Mouse (Mus musculus) forebrain, embryonic 10.5 days (tissue): ENCODE data around the gene Gdpd4. TPM values are rescaled to one million over a fixed set of nuclear protein-coding genes. Genes with fewer than 3 reads are reported as not detected.

Source experiments
- DNase-seq: peaks from one replicate; pipeline ENCODE4 v3.0.0-alpha.2; 2017; ENCODE audit warnings: low spot score; ENCODE audit errors: extremely low spot score
- H3K27ac ChIP-seq: fragments of 300-500 bp; sonication (generic); 2 replicates; pipeline ENCODE4 v1.5.1; 2016; ENCODE audit warnings: mild to moderate bottlenecking
- H3K27me3 ChIP-seq: fragments of 300-500 bp; sonication (generic); 2 replicates; pipeline ENCODE4 v1.6.1; 2016; ENCODE audit warnings: mild to moderate bottlenecking; ENCODE audit not compliant: poor library complexity, severe bottlenecking
- H3K36me3 ChIP-seq: fragments of 300-500 bp; sonication (generic); replicated peaks from 2 replicates; pipeline ENCODE4 v1.6.1; 2016; ENCODE audit warnings: mild to moderate bottlenecking, moderate library complexity
- H3K4me1 ChIP-seq: fragments of 300-500 bp; sonication (generic); 2 replicates; pipeline ENCODE4 v1.6.1; 2016
- H3K4me3 ChIP-seq: fragments of 300-500 bp; sonication (generic); 2 replicates; pipeline ENCODE4 v1.5.1; 2016; ENCODE audit warnings: mild to moderate bottlenecking, moderate library complexity
- H3K9me3 ChIP-seq: fragments of 300-500 bp; sonication (generic); 2 replicates; pipeline ENCODE4 v1.6.1; 2016; ENCODE audit warnings: mild to moderate bottlenecking, moderate library complexity
- WGBS: fragments of 180-500 bp; shearing (Covaris S2); methylation state at CpG from one replicate; pipeline ENCODE4 v1.1.7; 2016; 5-methylcytosine and 5-hydroxymethylcytosine counted together
- polyA plus RNA-seq: library from polyadenylated mRNA; unstranded; fragments of >200 nt; fragmentation: Nextera tagmentation; extraction: Ambion mirVana; gene quantifications from 2 replicates; pipeline ENCODE4 v1.2.1, GENCODE M21; 2016

The Gdpd4 gene
- polyA plus RNA-seq, 1 experiment from 2014 or later, result not detected

DNA sequence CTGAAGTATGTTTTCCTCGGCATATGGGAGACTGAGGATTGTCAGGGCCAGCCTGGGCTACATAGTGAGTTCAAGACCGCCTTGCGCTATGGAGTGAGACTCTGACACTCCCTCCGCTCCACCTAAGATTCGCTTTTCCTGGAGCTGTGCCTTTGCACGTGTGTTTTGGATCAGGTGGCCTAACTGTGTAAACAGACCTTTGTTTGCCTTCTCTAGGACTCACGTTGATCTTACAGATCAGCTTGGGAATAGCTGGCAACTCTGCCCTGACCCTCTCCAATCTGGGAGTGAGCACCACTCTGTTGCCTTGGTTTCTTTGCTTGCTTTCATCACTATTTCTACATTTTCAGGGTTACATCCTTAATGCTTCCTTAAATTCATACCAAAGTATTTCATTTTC lies 82.9 kb downstream of the Gdpd4 start:
- Histone ChIP-seq H3K4me1 (peaks cover 8% of the 10 kb centered on the region), H3K36me3 (no peaks in the 10 kb centered on the region), H3K27me3 (no peaks in the 10 kb centered on the region), H3K4me3 (no peak overlapping the region), H3K27ac (no peak overlapping the region), H3K9me3 (no peaks in the 10 kb centered on the region)
- DNase-seq, result no peak
- WGBS, result 85% methylated on average over 7 of the region's 7 CpGs

- DNase-seq, result no peak
- Histone ChIP-seq H3K36me3 (no peaks in the 10 kb centered on the region), H3K27me3 (no peaks in the 10 kb centered on the region), H3K4me1 (no peaks in the 10 kb centered on the region), H3K9me3 (no peaks in the 10 kb centered on the region), H3K4me3 (no peak overlapping the region), H3K27ac (no peak overlapping the region)
- WGBS, result 86% methylated on average over 9 of the region's 9 CpGs
Measured at GRCm38 (mm10) chr7:98048101-98048824, 128.5 kb downstream of the Gdpd4 start.

DNA sequence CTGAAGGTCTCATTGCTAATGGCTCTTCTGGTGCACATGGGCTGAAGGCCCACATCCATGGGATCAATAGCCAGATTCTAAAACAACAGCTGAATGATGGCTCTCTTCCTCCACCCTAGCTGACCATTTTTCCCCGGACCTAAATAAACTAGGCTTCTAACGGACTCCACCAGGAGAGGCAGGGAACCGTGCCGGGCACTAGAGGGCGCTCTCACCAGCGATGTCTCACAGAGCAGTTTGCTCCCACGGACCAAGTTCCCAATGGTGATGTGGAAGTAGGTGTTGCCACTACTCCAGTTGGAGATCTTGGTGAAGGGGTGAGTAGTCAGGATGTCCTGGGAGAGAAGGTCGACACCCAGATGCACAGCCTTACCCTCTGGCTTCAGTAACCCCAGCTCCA lies 132.2 kb downstream of the Gdpd4 start:
- Histone ChIP-seq H3K4me3 (no peak overlapping the region), H3K27ac (no peak overlapping the region), H3K27me3 (no peaks in the 10 kb centered on the region), H3K36me3 (0 out of 2 replicates have a peak, but pooled peaks cover 6% of the 10 kb centered on the region), H3K4me1 (no peaks in the 10 kb centered on the region), H3K9me3 (no peaks in the 10 kb centered on the region)
- peak; percentile 53 for DNase-seq
- 20% methylated on average over 8 of the region's 8 CpGs for WGBS

DNA sequence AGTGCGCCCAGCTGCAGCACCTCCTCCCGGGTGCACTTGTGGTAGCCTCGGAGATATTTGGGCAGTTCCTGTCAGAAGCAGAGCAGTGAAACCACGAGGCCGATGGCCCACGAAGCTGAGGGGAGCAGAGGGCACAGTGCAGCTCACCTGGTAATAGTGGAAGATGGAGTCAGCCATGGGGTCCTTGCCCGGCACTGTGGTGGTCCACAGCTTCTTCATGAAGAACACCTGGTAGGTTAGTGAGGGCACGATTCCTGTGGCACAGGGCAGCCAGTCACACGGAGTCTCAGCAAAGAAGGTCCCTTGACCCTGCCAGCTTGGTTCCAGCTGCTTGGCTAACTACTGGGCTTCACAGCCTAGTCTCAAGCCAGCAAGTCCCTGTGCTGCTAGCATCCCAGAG lies 134.7 kb downstream of the Gdpd4 start:
- no peak overlapping the region for H3K4me3 ChIP-seq
- no peaks in the 10 kb centered on the region for H3K4me1 ChIP-seq
- DNase-seq, result no peak
- no peaks in the 10 kb centered on the region for H3K9me3 ChIP-seq
- 0 out of 2 replicates have a peak, but pooled peaks cover 6% of the 10 kb centered on the region for H3K36me3 ChIP-seq
- 92% methylated on average over 9 of the region's 9 CpGs for WGBS
- no peaks in the 10 kb centered on the region for H3K27me3 ChIP-seq
- no peak overlapping the region for H3K27ac ChIP-seq

DNA sequence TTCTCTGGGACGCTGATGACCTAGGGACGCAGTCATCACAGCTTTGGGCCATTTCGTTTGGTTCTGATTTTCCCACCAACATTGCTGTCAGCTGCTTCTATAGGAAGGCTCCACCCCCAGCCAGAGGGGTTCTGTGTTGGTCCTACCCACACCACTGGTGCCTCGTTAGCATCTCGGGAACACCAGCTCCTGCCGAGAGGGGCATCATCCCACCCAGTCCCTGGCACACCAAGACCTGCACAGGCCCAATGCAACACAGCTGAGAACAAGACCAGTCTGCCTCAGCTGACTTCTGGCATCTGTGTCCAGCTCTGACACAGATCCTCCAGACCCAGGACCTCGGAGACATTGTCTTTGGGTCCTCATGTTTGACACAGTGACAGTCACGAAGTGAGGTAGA lies 135.2 kb downstream of the Gdpd4 start:
- H3K4me3 ChIP-seq, result no peak overlapping the region
- DNase-seq, result no peak
- WGBS, result 91% methylated on average over 8 of the region's 8 CpGs

DNA sequence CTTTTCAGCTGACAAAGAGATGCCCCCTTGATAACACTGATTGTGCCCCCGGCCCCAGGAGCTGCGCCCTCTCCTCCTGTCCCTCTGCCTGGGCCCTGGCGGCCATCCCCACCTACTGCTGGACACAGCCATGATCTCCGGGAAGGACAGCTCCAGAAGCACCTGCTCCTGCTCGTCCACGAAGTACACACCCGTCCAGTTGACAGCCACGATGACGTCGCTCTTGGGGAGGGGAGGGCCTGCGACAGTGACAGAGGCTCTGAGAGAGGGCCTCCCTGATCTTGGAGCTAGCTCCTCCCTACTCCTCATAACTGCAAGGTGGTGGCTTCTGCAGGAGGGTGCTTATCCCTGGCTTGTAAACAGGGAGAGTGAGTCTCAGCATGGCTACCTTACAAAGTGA lies 146.5 kb downstream of the Gdpd4 start:
- H3K4me3 ChIP-seq, result no peak overlapping the region
- DNase-seq, result no peak
- H3K9me3 ChIP-seq, result no peaks in the 10 kb centered on the region
- no peak overlapping the region for H3K27ac ChIP-seq
- H3K36me3 ChIP-seq, result no peaks in the 10 kb centered on the region; the same call in 1 of the 2 replicates
- WGBS, result 89% methylated on average over 11 of the region's 11 CpGs
- no peaks in the 10 kb centered on the region for H3K27me3 ChIP-seq
- no peaks in the 10 kb centered on the region for H3K4me1 ChIP-seq

More for the DNA sequence above, 135.2 kb downstream of the Gdpd4 start:
- H3K36me3 ChIP-seq, result 0 out of 2 replicates have a peak, but pooled peaks cover 6% of the 10 kb centered on the region
- H3K4me1 ChIP-seq, result no peaks in the 10 kb centered on the region
- no peaks in the 10 kb centered on the region for H3K27me3 ChIP-seq
- no peak overlapping the region for H3K27ac ChIP-seq
- no peaks in the 10 kb centered on the region for H3K9me3 ChIP-seq

GRCm38 (mm10) chr7:98071620-98072019 lies 151.9 kb downstream of the Gdpd4 start:
- Histone ChIP-seq H3K27ac (no peak overlapping the region), H3K4me1 (no peaks in the 10 kb centered on the region), H3K4me3 (no peak overlapping the region), H3K27me3 (no peaks in the 10 kb centered on the region), H3K9me3 (no peaks in the 10 kb centered on the region), H3K36me3 (peaks cover 10% of the 10 kb centered on the region)
- peak; percentile 82 for DNase-seq
- 40% methylated on average over 5 of the region's 5 CpGs for WGBS

DNA sequence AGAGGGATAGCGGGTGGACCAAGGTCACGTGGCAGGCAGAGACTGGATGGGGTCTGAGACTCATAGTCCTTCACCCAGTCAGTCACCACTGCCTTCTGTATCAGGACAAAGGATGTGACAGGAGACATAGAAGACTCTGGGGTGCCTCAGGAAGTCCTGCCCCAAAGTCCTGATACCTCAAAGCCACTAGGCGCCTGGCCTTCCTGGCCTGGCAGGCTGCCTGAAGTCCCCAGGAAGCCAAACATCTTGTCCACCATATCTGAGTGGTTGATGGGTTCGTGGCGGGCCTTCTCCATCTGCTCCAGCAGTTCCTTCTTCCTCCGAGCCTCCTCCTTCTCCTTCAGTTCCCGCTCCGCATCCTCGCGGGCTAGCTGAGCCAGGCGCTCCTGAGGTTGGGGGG lies 157.7 kb downstream of the Gdpd4 start:
- WGBS, result 92% methylated on average over 11 of the region's 11 CpGs
- H3K9me3 ChIP-seq, result no peaks in the 10 kb centered on the region
- no peaks in the 10 kb centered on the region for H3K27me3 ChIP-seq
- H3K27ac ChIP-seq, result no peak overlapping the region
- H3K4me1 ChIP-seq, result peaks cover 7% of the 10 kb centered on the region
- no peak for DNase-seq
- H3K36me3 ChIP-seq, result peaks cover 35% of the 10 kb centered on the region
- no peak overlapping the region for H3K4me3 ChIP-seq

- DNase-seq, result no peak
- WGBS, result 26% methylated on average over 5 of the region's 5 CpGs
- H3K27ac ChIP-seq, result peak overlapping the region; percentile 67
Measured at GRCm38 (mm10) chr7:98082376-98082775, 162.6 kb downstream of the Gdpd4 start.

GRCm38 (mm10) chr7:98084541-98085293 lies 165.0 kb downstream of the Gdpd4 start:
- H3K9me3 ChIP-seq, result no peaks in the 10 kb centered on the region
- H3K27ac ChIP-seq, result 0 out of 2 replicates have a peak overlapping the region, but pooled peaks have one; percentile 30
- 66% methylated on average over 12 of the region's 12 CpGs for WGBS
- H3K4me1 ChIP-seq, result peaks cover 36% of the 10 kb centered on the region
- DNase-seq, result no peak
- H3K4me3 ChIP-seq, result no peak overlapping the region
- H3K27me3 ChIP-seq, result no peaks in the 10 kb centered on the region
- H3K36me3 ChIP-seq, result peaks cover 10% of the 10 kb centered on the region

More at GRCm38 (mm10) chr7:98082376-98082775, 162.6 kb downstream of the Gdpd4 start:
- peaks cover 17% of the 10 kb centered on the region for H3K36me3 ChIP-seq
- H3K9me3 ChIP-seq, result no peaks in the 10 kb centered on the region
- H3K4me3 ChIP-seq, result no peak overlapping the region
- H3K27me3 ChIP-seq, result no peaks in the 10 kb centered on the region
- peaks cover 36% of the 10 kb centered on the region for H3K4me1 ChIP-seq

- H3K27me3 ChIP-seq, result no peaks in the 10 kb centered on the region
- DNase-seq, result no peak
- WGBS, result 73% methylated on average over 7 of the region's 7 CpGs
- H3K4me1 ChIP-seq, result peaks cover 36% of the 10 kb centered on the region
- peaks cover 9% of the 10 kb centered on the region for H3K36me3 ChIP-seq
- 0 out of 2 replicates have a peak overlapping the region, but pooled peaks have one; percentile 30 for H3K27ac ChIP-seq
- H3K4me3 ChIP-seq, result no peak overlapping the region
- H3K9me3 ChIP-seq, result no peaks in the 10 kb centered on the region
Measured at GRCm38 (mm10) chr7:98085314-98085713, 165.6 kb downstream of the Gdpd4 start.

GRCm38 (mm10) chr7:98086346-98086745 lies 166.6 kb downstream of the Gdpd4 start:
- 53% methylated on average over 2 of the region's 2 CpGs for WGBS
- DNase-seq, result no peak

GRCm38 (mm10) chr7:98095852-98096251 lies 176.1 kb downstream of the Gdpd4 start:
- WGBS, result 90% methylated on average over 4 of the region's 4 CpGs
- peaks cover 9% of the 10 kb centered on the region for H3K9me3 ChIP-seq
- H3K4me3 ChIP-seq, result no peak overlapping the region

More at GRCm38 (mm10) chr7:98086346-98086745, 166.6 kb downstream of the Gdpd4 start:
- Histone ChIP-seq H3K27me3 (no peaks in the 10 kb centered on the region), H3K4me3 (no peak overlapping the region), H3K36me3 (0 out of 2 replicates have a peak, but pooled peaks cover 1% of the 10 kb centered on the region), H3K4me1 (peaks cover 36% of the 10 kb centered on the region), H3K27ac (no peak overlapping the region), H3K9me3 (no peaks in the 10 kb centered on the region)

More at GRCm38 (mm10) chr7:98095852-98096251, 176.1 kb downstream of the Gdpd4 start:
- no peak for DNase-seq
- Histone ChIP-seq H3K27ac (no peak overlapping the region), H3K36me3 (peaks cover 32% of the 10 kb centered on the region), H3K27me3 (no peaks in the 10 kb centered on the region), H3K4me1 (no peaks in the 10 kb centered on the region)
